Mouse (Mus musculus): ENCODE data around the gene Gm10570. TPM values are rescaled to one million over a fixed set of nuclear protein-coding genes. Genes with fewer than 3 reads are reported as not detected.

Gene Gm10570
- polyA plus RNA-seq, 1 experiment from 2014 or later: 0.25 TPM

GRCm38 (mm10) chr4:130270089-130270488 is 38.4 kb downstream of the Gm10570 start:
- ATAC-seq: no peak

GRCm38 (mm10) chr4:130268736-130269135 is 39.7 kb downstream of the Gm10570 start:
- ATAC-seq: no peak
- no peaks in the 10 kb centered on the region for H3K27me3 ChIP-seq (replicated peaks; ENCODE audit: insufficient read depth, low read length)
- no peak for TF ChIP-seq CTCF (IDR thresholded peaks at IDR 0.05)
- no peak for TF ChIP-seq EP300 (IDR thresholded peaks at IDR 0.05)

More at GRCm38 (mm10) chr4:130270089-130270488, 38.4 kb downstream of the Gm10570 start:
- WGBS: 62% methylated on average over 8 of the region's 8 CpGs
- Histone ChIP-seq H3K27ac (ENCODE audit: low read length) (no peak overlapping the region), H3K27me3 (replicated peaks; ENCODE audit: insufficient read depth, low read length) (peaks cover 6% of the 10 kb centered on the region; the same call in 1 of the 2 replicates), H3K4me1 (ENCODE audit: insufficient read depth, low read depth, low read length) (peaks cover 6% of the 10 kb centered on the region; the same call in 1 of the 2 replicates), H3K9me3 (ENCODE audit: low read length) (no peaks in the 10 kb centered on the region), H3K9ac (replicated peaks; ENCODE audit: low read depth) (no peak overlapping the region), H3K36me3 (ENCODE audit: insufficient read depth, low read length) (no peaks in the 10 kb centered on the region), H3K4me3 (ENCODE audit: low read depth, low read length) (no peak overlapping the region), H3K4me2 (replicated peaks; ENCODE audit: low read depth, low read length) (no peak overlapping the region)
- no peak for TF ChIP-seq EP300 (IDR thresholded peaks at IDR 0.05)
- TF ChIP-seq CTCF (IDR thresholded peaks at IDR 0.05): no peak
- no peak for DNase-seq (ENCODE audit: low spot score)

GRCm38 (mm10) chr4:130267069-130267468 is 41.4 kb downstream of the Gm10570 start:
- H3K4me1 ChIP-seq (ENCODE audit: insufficient read depth, low read depth, low read length): no peaks in the 10 kb centered on the region
- H3K9ac ChIP-seq (replicated peaks; ENCODE audit: low read depth): no peak overlapping the region
- no peaks in the 10 kb centered on the region for H3K36me3 ChIP-seq (ENCODE audit: insufficient read depth, low read length)
- H3K27me3 ChIP-seq (replicated peaks; ENCODE audit: insufficient read depth, low read length): no peaks in the 10 kb centered on the region
- TF ChIP-seq EP300 (IDR thresholded peaks at IDR 0.05) (no peak), CTCF (IDR thresholded peaks at IDR 0.05) (no peak)
- H3K4me2 ChIP-seq (replicated peaks; ENCODE audit: low read depth, low read length): peak overlapping the region; percentile 27
- ATAC-seq (peak; percentile 86), DNase-seq (ENCODE audit: low spot score) (peak; percentile 77)
- no peak overlapping the region for H3K4me3 ChIP-seq (ENCODE audit: low read depth, low read length)
- H3K9me3 ChIP-seq (ENCODE audit: low read length): no peaks in the 10 kb centered on the region
- H3K27ac ChIP-seq (ENCODE audit: low read length): peak overlapping the region; percentile 57; the same call in 1 of the 2 replicates
- WGBS: 65% methylated on average over 7 of the region's 7 CpGs

More at GRCm38 (mm10) chr4:130268736-130269135, 39.7 kb downstream of the Gm10570 start:
- DNase-seq (ENCODE audit: low spot score): no peak
- Histone ChIP-seq H3K4me3 (ENCODE audit: low read depth, low read length) (no peak overlapping the region), H3K9me3 (ENCODE audit: low read length) (no peaks in the 10 kb centered on the region), H3K9ac (replicated peaks; ENCODE audit: low read depth) (no peak overlapping the region), H3K27ac (ENCODE audit: low read length) (no peak overlapping the region), H3K4me2 (replicated peaks; ENCODE audit: low read depth, low read length) (no peak overlapping the region), H3K36me3 (ENCODE audit: insufficient read depth, low read length) (no peaks in the 10 kb centered on the region), H3K4me1 (ENCODE audit: insufficient read depth, low read depth, low read length) (no peaks in the 10 kb centered on the region)
- WGBS: 75% methylated on average over 10 of the region's 10 CpGs

- Histone ChIP-seq H3K4me1 (ENCODE audit: insufficient read depth, low read depth, low read length) (no peaks in the 10 kb centered on the region), H3K36me3 (ENCODE audit: insufficient read depth, low read length) (no peaks in the 10 kb centered on the region), H3K4me2 (replicated peaks; ENCODE audit: low read depth, low read length) (peak overlapping the region; percentile 27), H3K27me3 (replicated peaks; ENCODE audit: insufficient read depth, low read length) (no peaks in the 10 kb centered on the region), H3K4me3 (ENCODE audit: low read depth, low read length) (no peak overlapping the region), H3K9ac (replicated peaks; ENCODE audit: low read depth) (no peak overlapping the region), H3K9me3 (ENCODE audit: low read length) (no peaks in the 10 kb centered on the region), H3K27ac (ENCODE audit: low read length) (no peak overlapping the region)
- WGBS: 55% methylated on average over 9 of the region's 9 CpGs
- TF ChIP-seq CTCF (IDR thresholded peaks at IDR 0.05): no peak
- no peak for TF ChIP-seq EP300 (IDR thresholded peaks at IDR 0.05)
- ATAC-seq (peak; percentile 14), DNase-seq (ENCODE audit: low spot score) (peak; percentile 40)
Measured at GRCm38 (mm10) chr4:130266601-130267000, 41.9 kb downstream of the Gm10570 start.

GRCm38 (mm10) chr4:130264698-130265349 is 43.6 kb downstream of the Gm10570 start:
- H3K27me3 ChIP-seq (replicated peaks; ENCODE audit: insufficient read depth, low read length): no peaks in the 10 kb centered on the region
- no peak overlapping the region for H3K27ac ChIP-seq (ENCODE audit: low read length)
- 24% methylated on average over 24 of the region's 24 CpGs for WGBS
- H3K4me2 ChIP-seq (replicated peaks; ENCODE audit: low read depth, low read length): no peak overlapping the region
- H3K9me3 ChIP-seq (ENCODE audit: low read length): no peaks in the 10 kb centered on the region
- no peak overlapping the region for H3K4me3 ChIP-seq (ENCODE audit: low read depth, low read length)
- H3K4me1 ChIP-seq (ENCODE audit: insufficient read depth, low read depth, low read length): no peaks in the 10 kb centered on the region
- H3K9ac ChIP-seq (replicated peaks; ENCODE audit: low read depth): no peak overlapping the region
- H3K36me3 ChIP-seq (ENCODE audit: insufficient read depth, low read length): no peaks in the 10 kb centered on the region
- no peak for TF ChIP-seq EP300 (IDR thresholded peaks at IDR 0.05)
- peak; percentile 79 for TF ChIP-seq CTCF (IDR thresholded peaks at IDR 0.05)
- ATAC-seq (0 out of 2 replicates have a peak, but pooled peaks have one; percentile 18), DNase-seq (ENCODE audit: low spot score) (peak; percentile 43)

- no peaks in the 10 kb centered on the region for H3K9me3 ChIP-seq (ENCODE audit: low read length)
- no peak overlapping the region for H3K27ac ChIP-seq (ENCODE audit: low read length)
- no peak overlapping the region for H3K4me3 ChIP-seq (ENCODE audit: low read depth, low read length)
- no peak for TF ChIP-seq EP300 (IDR thresholded peaks at IDR 0.05)
- TF ChIP-seq CTCF (IDR thresholded peaks at IDR 0.05): no peak
- no peak overlapping the region for H3K9ac ChIP-seq (replicated peaks; ENCODE audit: low read depth)
- no peak overlapping the region for H3K4me2 ChIP-seq (replicated peaks; ENCODE audit: low read depth, low read length)
- no peaks in the 10 kb centered on the region for H3K4me1 ChIP-seq (ENCODE audit: insufficient read depth, low read depth, low read length)
- ATAC-seq: no peak
- no peak for DNase-seq (ENCODE audit: low spot score)
- H3K36me3 ChIP-seq (ENCODE audit: insufficient read depth, low read length): no peaks in the 10 kb centered on the region
- WGBS: 37% methylated on average over 10 of the region's 11 CpGs
- no peaks in the 10 kb centered on the region for H3K27me3 ChIP-seq (replicated peaks; ENCODE audit: insufficient read depth, low read length)
Measured at GRCm38 (mm10) chr4:130264131-130264530, 44.3 kb downstream of the Gm10570 start.
